Mouse (Mus musculus): Measurements from ENCODE around the gene Dok4.
"Not testable (repeated sequence)": the region's sequence is repeated elsewhere in the genome, so short reads cannot be mapped to it uniquely, and the experiment has no call there.

Dok4 gene

GRCm38 (mm10) chr8:94841183-94841582 lies 34.9 kb downstream of the Dok4 start:
- no peak for DNase-seq (ENCODE audit: extremely low read depth, low read depth)

GRCm38 (mm10) chr8:94838600-94838999 lies 37.5 kb downstream of the Dok4 start:
- DNase-seq (ENCODE audit: extremely low read depth, low read depth): peak; percentile 56

GRCm38 (mm10) chr8:94837662-94838574 lies 38.2 kb downstream of the Dok4 start, which contains the start of the genes Coq9 and Ciapin1:
Gene Coq9, plus strand, starts transcription at chr8:94838321.
Gene Ciapin1, minus strand, starts transcription at chr8:94838358.
- peak; percentile 83 for DNase-seq (ENCODE audit: extremely low read depth, low read depth)

GRCm38 (mm10) chr8:94836456-94837240 lies 39.5 kb downstream of the Dok4 start:
- DNase-seq (ENCODE audit: extremely low read depth, low read depth): no peak

- not testable (repeated sequence) for DNase-seq (ENCODE audit: extremely low read depth, low read depth)
Observed at GRCm38 (mm10) chr8:94835751-94836150, 40.4 kb downstream of the Dok4 start.

- not testable (repeated sequence) for DNase-seq (ENCODE audit: extremely low read depth, low read depth)
Observed at GRCm38 (mm10) chr8:94833901-94834405, 42.2 kb downstream of the Dok4 start.

- DNase-seq (ENCODE audit: extremely low read depth, low read depth): no peak
Observed at GRCm38 (mm10) chr8:94828284-94828683, 47.8 kb downstream of the Dok4 start.

GRCm38 (mm10) chr8:94826210-94826609 lies 49.9 kb downstream of the Dok4 start:
- DNase-seq (ENCODE audit: extremely low read depth, low read depth): no peak

GRCm38 (mm10) chr8:94825170-94825569 lies 51.0 kb downstream of the Dok4 start:
- DNase-seq (ENCODE audit: extremely low read depth, low read depth): no peak

GRCm38 (mm10) chr8:94822637-94823560 lies 53.2 kb downstream of the Dok4 start:
- no peak for DNase-seq (ENCODE audit: extremely low read depth, low read depth)

GRCm38 (mm10) chr8:94821381-94821780 lies 54.7 kb downstream of the Dok4 start:
- no peak for DNase-seq (ENCODE audit: extremely low read depth, low read depth)

- no peak for DNase-seq (ENCODE audit: extremely low read depth, low read depth)
Observed at GRCm38 (mm10) chr8:94820553-94820952, 55.6 kb downstream of the Dok4 start.

GRCm38 (mm10) chr8:94819671-94820179 lies 56.4 kb downstream of the Dok4 start:
- no peak for DNase-seq (ENCODE audit: extremely low read depth, low read depth)

GRCm38 (mm10) chr8:94817933-94818332 lies 58.2 kb downstream of the Dok4 start:
- no peak for DNase-seq (ENCODE audit: extremely low read depth, low read depth)

GRCm38 (mm10) chr8:94814556-94814955 lies 61.6 kb downstream of the Dok4 start:
- no peak for DNase-seq (ENCODE audit: extremely low read depth, low read depth)
